Comparison of ENCODE assay signal across 21 mouse cellular contexts in genomic region chr1:140468315-140468714, GRCm38 (mm10).
DNase-seq lines count a peak whose midpoint lies in the region; ATAC-seq and TF ChIP-seq lines count a peak whose summit lies in the region.
"Had no signal": no experiment of that assay in that cellular context is flagged by ENCODE, and none has a peak within 500 bp of the region (broad histone marks: within the 10 kb centered on the region; RNA-seq: fewer than 3 reads in every experiment).

No protein-coding gene starts in this region.

- no peak overlapping the region for H3K4me2 ChIP-seq in forebrain, embryonic 14.5 days (ENCODE audit: low read length)
- H3K4me2 ChIP-seq in forebrain, embryonic 11.5 days (ENCODE audit: low read depth, low read length, severe bottlenecking): no peak overlapping the region
- H3K4me2 ChIP-seq: embryonic facial prominence, embryonic 12.5 days; embryonic facial prominence, embryonic 15.5 days; heart, embryonic 11.5 days; hindbrain, embryonic 12.5 days; hindbrain, embryonic 15.5 days had no signal

- H3K9me3 ChIP-seq in forebrain, embryonic 14.5 days (replicated peaks; ENCODE audit: control insufficient read depth, low read length): no peaks in the 10 kb centered on the region
- H3K9me3 ChIP-seq in forebrain, embryonic 11.5 days (ENCODE audit: control insufficient read depth, low read length): no peaks in the 10 kb centered on the region
- H3K9me3 ChIP-seq: embryonic facial prominence, embryonic 12.5 days; embryonic facial prominence, embryonic 15.5 days; hindbrain, embryonic 12.5 days; hindbrain, embryonic 15.5 days had no signal

- no peak overlapping the region for H3K4me3 ChIP-seq in forebrain, embryonic 14.5 days (ENCODE audit: low read depth, low read length)
- H3K4me3 ChIP-seq in forebrain, embryonic 11.5 days (ENCODE audit: low read depth, low read length): no peak overlapping the region
- H3K4me3 ChIP-seq: embryonic facial prominence, embryonic 12.5 days; embryonic facial prominence, embryonic 15.5 days; hindbrain, embryonic 12.5 days; hindbrain, embryonic 15.5 days had no signal

- WGBS in forebrain, embryonic 14.5 days: 73% methylated on average over 4 of the region's 4 CpGs
- WGBS in forebrain, embryonic 11.5 days: 76% methylated on average over 4 of the region's 4 CpGs

- peak; percentile 65; the same call in 1 of the 2 replicates for ATAC-seq in forebrain, embryonic 14.5 days
- no peak for ATAC-seq in forebrain, embryonic 11.5 days (replicated peaks; ENCODE audit: low FRiP score)
- peak; percentile 69 for ATAC-seq in frontal cortex, adult (ENCODE audit: low TSS enrichment)
- ATAC-seq: intestine, postnatal 0 days had no signal

- no peaks in the 10 kb centered on the region for H3K4me1 ChIP-seq in forebrain, embryonic 14.5 days (ENCODE audit: control insufficient read depth, insufficient read depth, low read length)
- H3K4me1 ChIP-seq in forebrain, embryonic 11.5 days (replicated peaks; ENCODE audit: control insufficient read depth, insufficient read depth, low read length): no peaks in the 10 kb centered on the region
- H3K4me1 ChIP-seq: embryonic facial prominence, embryonic 12.5 days; embryonic facial prominence, embryonic 15.5 days; hindbrain, embryonic 12.5 days; hindbrain, embryonic 15.5 days had no signal

- TF ChIP-seq POLR2A in brain, embryonic 14.5 days (IDR thresholded peaks at IDR 0.05; ENCODE audit: borderline replicate concordance, extremely low read depth, insufficient read depth, insufficient read length, poor library complexity, severe bottlenecking): no peak

- H3K36me3 ChIP-seq in forebrain, embryonic 14.5 days (ENCODE audit: control insufficient read depth, insufficient read depth, low read length): no peaks in the 10 kb centered on the region
- H3K36me3 ChIP-seq in forebrain, embryonic 11.5 days (ENCODE audit: control insufficient read depth, insufficient read depth, low read length): no peaks in the 10 kb centered on the region
- H3K36me3 ChIP-seq: embryonic facial prominence, embryonic 12.5 days; embryonic facial prominence, embryonic 15.5 days; hindbrain, embryonic 12.5 days; hindbrain, embryonic 15.5 days had no signal

- no peaks in the 10 kb centered on the region for H3K27me3 ChIP-seq in forebrain, embryonic 14.5 days (replicated peaks; ENCODE audit: control insufficient read depth, insufficient read depth, low read length)
- H3K27me3 ChIP-seq in forebrain, embryonic 11.5 days (ENCODE audit: control insufficient read depth, insufficient read depth, low read length): no peaks in the 10 kb centered on the region
- H3K27me3 ChIP-seq: embryonic facial prominence, embryonic 12.5 days; embryonic facial prominence, embryonic 15.5 days; hindbrain, embryonic 12.5 days; hindbrain, embryonic 15.5 days had no signal

- DNase-seq in forebrain, embryonic 14.5 days (ENCODE audit: low spot score): peak; percentile 61
- no peak for DNase-seq in forebrain, embryonic 11.5 days (ENCODE audit: low spot score)
- no peak for DNase-seq in frontal cortex, postnatal 36 days (ENCODE audit: low spot score in 2 of 2)
- DNase-seq in layer of hippocampus, postnatal 36 days: peak; percentile 6 to 15
- DNase-seq in layer of hippocampus, postnatal 10 days (ENCODE audit: low spot score in 2 of 2): no peak
- DNase-seq in brain, embryonic 14.5 days (ENCODE audit: low read depth): peak; percentile 65
- DNase-seq: adrenal gland, adult 2 months; adrenal gland, postnatal 14 days; B cell, adult 2 months; cerebellum, adult 18-20 months; cerebellum, adult 9-10 months; cerebellum, postnatal 25 days; gastrocnemius, postnatal 25 days; kidney, adult 2 months had no signal

- TF ChIP-seq CTCF in brain, embryonic 14.5 days (IDR thresholded peaks at IDR 0.05; ENCODE audit: borderline replicate concordance, extremely low read depth, insufficient read depth, insufficient read length): no peak

- H3K27ac ChIP-seq in forebrain, embryonic 14.5 days (ENCODE audit: low read depth, low read length): no peak overlapping the region
- no peak overlapping the region for H3K27ac ChIP-seq in forebrain, embryonic 11.5 days (ENCODE audit: low read depth, low read length)
- H3K27ac ChIP-seq: embryonic facial prominence, embryonic 12.5 days; embryonic facial prominence, embryonic 15.5 days; hindbrain, embryonic 12.5 days; hindbrain, embryonic 15.5 days had no signal

- no peak overlapping the region for H3K9ac ChIP-seq in forebrain, embryonic 14.5 days (ENCODE audit: low read length)
- H3K9ac ChIP-seq in forebrain, embryonic 11.5 days (ENCODE audit: low read length): no peak overlapping the region
- H3K9ac ChIP-seq: embryonic facial prominence, embryonic 12.5 days; embryonic facial prominence, embryonic 15.5 days; hindbrain, embryonic 12.5 days; hindbrain, embryonic 15.5 days had no signal

Comparison
In these comparisons a context has a peak if more than half of its experiments do, and no peak if none do; other contexts are left out.
1. DNase-seq: peak in forebrain, embryonic 14.5 days (single experiment), layer of hippocampus, postnatal 36 days (2 of 2) and brain, embryonic 14.5 days (single experiment); none in forebrain, embryonic 11.5 days (single experiment), frontal cortex, postnatal 36 days (0 of 2) and layer of hippocampus, postnatal 10 days (0 of 2).